Mouse (Mus musculus) liver, embryonic 14.5 days (tissue): Measurements from ENCODE around the gene Ftsj3. TPM values are rescaled to one million over a fixed set of nuclear protein-coding genes. Genes with fewer than 3 reads are reported as not detected.
A peak's percentile ranks its signal among the peaks of the same experiment; 100 is the strongest.
"Not testable (repeated sequence)": the region's sequence is repeated elsewhere in the genome, so short reads cannot be mapped to it uniquely, and the experiment has no call there.

Experiments used
- ATAC-seq: fragments of 200-750 bp; cut with Nextera tagmentation; 2 replicates; pipeline ENCODE4 v1.8.0; 2017; ENCODE audit warnings: moderate number of reproducible peaks, mild to moderate bottlenecking, moderate library complexity; ENCODE audit not compliant: insufficient read depth
- DNase-seq, 3 experiments: peaks; one replicate each; pipeline ENCODE4 v3.0.0-alpha.2; 2012 to 2013; ENCODE audit warnings: low read depth in 3 of 3, low spot score in 3 of 3
- H3K27ac ChIP-seq: fragments of 300-500 bp; sonication (generic); 2 replicates; pipeline ENCODE4 v1.5.1; 2014; ENCODE audit warnings: moderate library complexity, mild to moderate bottlenecking, control low read depth, inconsistent platforms
- H3K27me3 ChIP-seq: fragments of 300-500 bp; sonication (generic); 2 replicates; pipeline ENCODE4 v1.6.1; 2014; ENCODE audit warnings: mild to moderate bottlenecking, low read length, moderate library complexity; ENCODE audit not compliant: control insufficient read depth, insufficient read depth
- H3K36me3 ChIP-seq: fragments of 300-500 bp; sonication (generic); replicated peaks from 2 replicates; pipeline ENCODE4 v1.6.1; 2014; ENCODE audit warnings: low read depth; ENCODE audit not compliant: control insufficient read depth, insufficient read depth
- H3K4me1 ChIP-seq, 2 experiments: fragments of 200-500 bp in 1 of 2; fragments of 300-500 bp in 1 of 2; sonication (generic) in 1 of 2; replicated peaks; 2 replicates each; pipeline ENCODE4 v1.6.1; 2012 to 2014; ENCODE audit warnings: antibody characterized with exemption in 1 of 2, inconsistent platforms in 1 of 2, low read length in 1 of 2; ENCODE audit not compliant: control insufficient read depth in 2 of 2, insufficient read depth in 2 of 2
- H3K4me2 ChIP-seq: fragments of 300-500 bp; sonication (generic); 2 replicates; pipeline ENCODE4 v1.6.1; 2014; ENCODE audit warnings: low read depth, mild to moderate bottlenecking, control low read depth, moderate library complexity
- H3K4me3 ChIP-seq, 2 experiments: fragments of 200-500 bp in 1 of 2; fragments of 300-500 bp in 1 of 2; sonication (generic) in 1 of 2; 2 replicates each; pipeline ENCODE4 v1.5.1; 2012 to 2014; ENCODE audit warnings: low read depth in 2 of 2, low read length in 2 of 2, mild to moderate bottlenecking in 2 of 2, control low read depth in 1 of 2, inconsistent platforms in 1 of 2, moderate library complexity in 1 of 2; ENCODE audit not compliant: insufficient read depth in 1 of 2
- H3K9ac ChIP-seq: fragments of 300-500 bp; sonication (generic); replicated peaks from 2 replicates; pipeline ENCODE4 v1.6.1; 2014; ENCODE audit warnings: mild to moderate bottlenecking, control low read depth, moderate library complexity
- H3K9me3 ChIP-seq: fragments of 300-500 bp; sonication (generic); 2 replicates; pipeline ENCODE4 v1.6.1; 2016; ENCODE audit warnings: low read length, mixed read lengths; ENCODE audit not compliant: control insufficient read depth
- CTCF ChIP-seq: IDR thresholded peaks from 2 replicates; pipeline ENCODE4 v1.5.1; 2016; ENCODE audit warnings: antibody characterized with exemption, low read depth, control low read depth
- EP300 ChIP-seq: IDR thresholded peaks from 2 replicates; pipeline ENCODE4 v1.6.1; 2016; ENCODE audit warnings: antibody characterized with exemption, low read depth
- WGBS: fragments of 180-500 bp; shearing (Covaris S2); extraction: QIAGEN DNeasy Blood & Tissue Kit; methylation state at CpG from one replicate; pipeline ENCODE4 v1.1.7; 2014; ENCODE audit not compliant: insufficient replicate concordance; 5-methylcytosine and 5-hydroxymethylcytosine counted together
- polyA plus RNA-seq, 2 experiments: library from polyadenylated mRNA; depleted of rRNA in 1 of 2; stranded (reverse) in 1 of 2; unstranded in 1 of 2; fragments of >200 nt; fragmentation: Nextera tagmentation in 1 of 2; extraction: Ambion mirVana in 1 of 2; gene quantifications; 2 replicates each; pipeline versions ENCODE4 v1.2.1 to v1.2.3; 2012 to 2014

Gene Ftsj3
- polyA plus RNA-seq, 2 experiments = 25.7 to 36.8 TPM

DNA sequence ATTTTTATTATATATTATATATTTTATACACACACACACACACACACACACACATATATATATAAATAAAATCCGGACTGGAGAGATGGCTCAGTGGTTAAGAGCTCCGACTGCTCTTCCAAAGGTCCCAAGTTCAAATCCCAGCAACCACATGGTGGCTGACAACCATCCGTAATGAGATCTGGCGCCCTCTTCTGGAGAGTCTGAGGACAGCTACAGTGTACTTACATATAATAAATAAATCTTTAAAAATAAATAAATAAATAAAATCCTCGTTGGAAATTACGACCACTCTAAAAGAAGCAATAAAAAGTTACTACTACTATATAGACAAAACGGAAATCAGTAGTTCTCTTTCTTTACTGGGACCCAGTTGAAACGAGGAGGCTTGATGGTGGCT is 21.9 kb downstream of the Ftsj3 start:
- not testable (repeated sequence) for H3K4me3 ChIP-seq, H3K27ac ChIP-seq, DNase-seq, H3K9ac ChIP-seq, H3K4me1 ChIP-seq, ATAC-seq, H3K9me3 ChIP-seq, H3K27me3 ChIP-seq, H3K4me2 ChIP-seq
- WGBS = 76% methylated on average over 8 of the region's 8 CpGs
- peaks cover 50% of the 10 kb centered on the region for H3K36me3 ChIP-seq
- TF ChIP-seq CTCF = peak; percentile 45

DNA sequence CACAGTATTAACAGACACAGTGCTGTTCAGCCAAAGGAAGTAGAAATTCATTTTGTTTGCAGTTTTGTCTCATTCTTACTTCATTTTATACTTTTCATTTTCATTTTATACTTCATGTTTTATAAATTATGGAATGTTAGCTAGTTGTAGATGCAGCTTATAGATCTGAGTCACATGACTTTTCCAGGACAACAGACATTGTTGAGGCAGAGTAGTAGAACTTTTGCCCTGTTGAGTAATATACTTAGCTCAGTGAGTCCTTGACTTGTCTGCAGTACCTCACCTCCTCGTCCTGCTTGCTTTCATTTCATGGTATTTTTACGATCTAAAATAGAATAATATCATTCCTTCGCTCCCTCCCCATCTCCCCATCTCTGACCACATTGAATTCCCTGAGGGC is 35.3 kb downstream of the Ftsj3 start:
- 82% methylated on average over 3 of the region's 3 CpGs for WGBS
- Histone ChIP-seq H3K4me1 (peaks cover 5 to 11% of the 10 kb centered on the region in 2 experiments), H3K9ac (no peak overlapping the region), H3K4me3 (no peak overlapping the region), H3K36me3 (peaks cover 14% of the 10 kb centered on the region), H3K9me3 (no peaks in the 10 kb centered on the region), H3K27ac (no peak overlapping the region), H3K4me2 (no peak overlapping the region), H3K27me3 (no peaks in the 10 kb centered on the region)
- ATAC-seq = no peak
- TF ChIP-seq CTCF = no peak
- TF ChIP-seq EP300 = no peak
- no peak for DNase-seq

DNA sequence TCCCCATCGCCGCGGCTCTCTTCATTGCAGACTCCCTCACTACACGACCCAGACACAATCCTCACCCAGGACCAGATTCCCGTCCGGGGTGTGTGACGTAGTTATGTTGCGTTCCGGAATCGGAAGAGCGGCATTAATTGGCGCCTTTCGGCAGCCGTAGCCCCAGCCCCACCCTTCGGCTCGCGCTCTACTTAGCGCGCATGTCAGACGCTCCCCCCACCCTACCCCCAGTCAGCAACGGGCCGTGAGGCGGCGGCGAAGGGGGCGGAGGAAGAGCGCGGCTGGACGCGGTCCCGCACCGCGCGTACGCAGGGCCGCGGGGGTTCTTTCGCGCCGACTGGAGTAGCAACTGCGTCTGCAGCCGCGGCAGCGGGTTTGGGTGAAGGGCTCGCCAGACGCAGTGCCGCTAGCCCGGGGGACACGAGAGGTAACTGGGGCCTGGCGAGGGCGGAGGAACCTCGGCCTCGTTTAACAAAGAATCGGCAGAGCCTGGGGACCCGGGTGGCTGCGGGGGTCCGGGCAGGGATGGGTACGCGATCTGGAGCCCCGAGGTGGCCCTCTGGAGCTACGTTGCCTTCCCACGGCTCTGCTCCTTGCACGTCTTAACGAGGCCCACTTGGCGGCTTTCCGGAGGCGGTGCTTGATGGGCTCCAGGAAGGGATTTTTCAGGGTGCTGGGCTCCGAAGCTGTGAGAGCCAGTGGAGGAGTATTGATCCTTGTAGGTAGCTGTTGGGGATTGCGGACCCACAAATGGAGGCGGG is 39.0 kb downstream of the Ftsj3 start, which contains the start of gene Ddx42:
Gene Ddx42, plus strand, starts transcription at position 197 of the 761 bp plus-strand sequence.
- Histone ChIP-seq H3K9me3 (no peaks in the 10 kb centered on the region), H3K27me3 (no peaks in the 10 kb centered on the region), H3K36me3 (peaks cover under 1% of the 10 kb centered on the region), H3K27ac (peak within 1 kb of the TSS; percentile 98), H3K4me1 (peaks cover 17 to 19% of the 10 kb centered on the region in 2 experiments), H3K9ac (peak within 1 kb of the TSS; percentile 95), H3K4me2 (peak within 1 kb of the TSS; percentile 90), H3K4me3 (peak within 1 kb of the TSS; percentile 90 to 96)
- ATAC-seq (peak; percentile 88), DNase-seq (peak; percentile 89 to 92 (median 92))
- WGBS = under 1% methylated on average over 70 of the region's 70 CpGs
- TF ChIP-seq EP300 (no peak), CTCF (peak; percentile 22; the same call in 1 of the 2 replicates)

DNA sequence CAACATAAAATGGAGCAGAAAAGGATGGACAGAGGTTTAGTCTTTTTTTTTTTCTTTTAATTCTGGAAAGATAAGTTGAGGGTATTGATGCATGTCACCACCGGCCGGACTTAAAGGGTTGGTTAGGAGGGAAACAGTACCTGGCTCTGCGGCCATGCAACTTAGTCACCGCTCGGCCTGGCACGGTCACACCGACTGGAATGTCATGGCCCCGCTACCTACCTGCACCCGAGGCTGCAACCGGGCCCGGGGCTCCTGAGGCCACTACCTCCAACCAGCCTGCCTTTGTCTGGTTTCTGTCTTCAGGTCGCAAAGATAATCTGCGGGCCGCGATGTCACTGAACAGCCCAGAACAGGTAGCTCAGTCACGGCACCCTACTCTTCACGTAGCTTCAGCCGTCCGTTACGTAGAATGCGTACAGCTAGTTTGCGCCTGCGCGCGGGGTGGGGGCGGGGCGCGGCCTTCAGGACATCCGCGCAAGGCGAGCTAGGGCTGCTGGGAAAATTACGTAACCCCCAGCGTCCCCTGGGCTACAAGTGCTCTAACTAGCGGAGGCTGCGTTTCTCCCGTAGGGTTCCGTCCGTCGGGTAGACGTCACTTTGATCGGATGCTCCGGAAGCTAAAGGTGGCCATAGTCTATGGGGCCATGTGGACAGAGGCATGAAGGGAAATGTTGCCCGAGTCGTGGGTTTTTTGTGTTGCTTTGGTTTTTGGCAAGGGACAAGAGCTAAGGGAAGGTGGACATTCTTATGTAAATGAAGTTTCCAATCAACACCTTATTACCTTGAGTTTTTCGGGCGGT is 39.8 kb downstream of the Ftsj3 start, which contains the start of gene Ccdc47:
Gene Ccdc47, minus strand, starts transcription at position 418 of the 803 bp plus-strand sequence.
- H3K4me2 ChIP-seq = peak within 1 kb of the TSS; percentile 90
- peak within 1 kb of the TSS; percentile 98 for H3K27ac ChIP-seq
- ATAC-seq (peak; percentile 93), DNase-seq (peak; percentile 97 to 98 (median 98))
- H3K9me3 ChIP-seq = no peaks in the 10 kb centered on the region
- peak; percentile 68 for TF ChIP-seq EP300
- no peak; the same call in 1 of the 2 replicates for TF ChIP-seq CTCF
- H3K27me3 ChIP-seq = no peaks in the 10 kb centered on the region
- under 1% methylated on average over 46 of the region's 46 CpGs for WGBS
- H3K9ac ChIP-seq = peak within 1 kb of the TSS; percentile 95
- peaks cover 8% of the 10 kb centered on the region for H3K36me3 ChIP-seq
- H3K4me3 ChIP-seq = peak within 1 kb of the TSS; percentile 90 to 96
- H3K4me1 ChIP-seq = peaks cover 17 to 19% of the 10 kb centered on the region in 2 experiments
